Mouse (Mus musculus): Measurements from ENCODE around the gene Cacna1c. TPM values are rescaled to one million over a fixed set of nuclear protein-coding genes. Genes with fewer than 3 reads are reported as not detected.

Cacna1c gene
- total RNA-seq, 2 experiments from 2014 or later = 66.2 to 66.7 TPM

- intact Hi-C loops (cut with DNase I) = no loop called here
- no peak for DNase-seq (ENCODE audit: extremely low spot score in 1 of 2, low spot score in 2 of 2)
Measured at GRCm38 (mm10) chr6:118999329-118999875, 196.8 kb downstream of the Cacna1c start.

- intact Hi-C loops (cut with DNase I) = no loop called here
Measured at GRCm38 (mm10) chr6:118997397-118997796, 198.8 kb downstream of the Cacna1c start.

GRCm38 (mm10) chr6:118994272-118995061 is 201.8 kb downstream of the Cacna1c start:
- intact Hi-C loops (cut with DNase I) = no loop called here
- no peak for DNase-seq (ENCODE audit: extremely low spot score in 1 of 2, low spot score in 2 of 2)

More at GRCm38 (mm10) chr6:118997397-118997796, 198.8 kb downstream of the Cacna1c start:
- no peak for DNase-seq (ENCODE audit: extremely low spot score in 1 of 2, low spot score in 2 of 2)

- intact Hi-C loops (cut with DNase I) = no loop called here
- peak in 1 of 2 experiments; percentile 51 for DNase-seq (ENCODE audit: extremely low spot score in 1 of 2, low spot score in 2 of 2)
Measured at GRCm38 (mm10) chr6:118992391-118992790, 203.8 kb downstream of the Cacna1c start.

- intact Hi-C loops (cut with DNase I) = no loop called here
Measured at GRCm38 (mm10) chr6:118989999-118990776, 206.0 kb downstream of the Cacna1c start.

GRCm38 (mm10) chr6:118984181-118984901 is 211.9 kb downstream of the Cacna1c start:
- DNase-seq (ENCODE audit: extremely low spot score in 1 of 2, low spot score in 2 of 2) = peak in 1 of 2 experiments; percentile 42

More at GRCm38 (mm10) chr6:118989999-118990776, 206.0 kb downstream of the Cacna1c start:
- no peak for DNase-seq (ENCODE audit: extremely low spot score in 1 of 2, low spot score in 2 of 2)

GRCm38 (mm10) chr6:118983471-118984040 is 212.7 kb downstream of the Cacna1c start:
- DNase-seq (ENCODE audit: extremely low spot score in 1 of 2, low spot score in 2 of 2) = no peak
- intact Hi-C loops (cut with DNase I) = no loop called here

More at GRCm38 (mm10) chr6:118984181-118984901, 211.9 kb downstream of the Cacna1c start:
- intact Hi-C loops (cut with DNase I) = no loop called here

GRCm38 (mm10) chr6:118980265-118980664 is 216.0 kb downstream of the Cacna1c start:
- intact Hi-C loops (cut with DNase I) = no loop called here
- no peak for DNase-seq (ENCODE audit: extremely low spot score in 1 of 2, low spot score in 2 of 2)

- peak in 1 of 2 experiments; percentile 60 for DNase-seq (ENCODE audit: extremely low spot score in 1 of 2, low spot score in 2 of 2)
- intact Hi-C loops (cut with DNase I) = loop anchor here (5.0 kb wide), 1 partner anchor 130 kb away; no protein-coding TSS in a partner anchor
Measured at GRCm38 (mm10) chr6:118977443-118978271, 218.6 kb downstream of the Cacna1c start.

GRCm38 (mm10) chr6:118976617-118977016 is 219.6 kb downstream of the Cacna1c start:
- intact Hi-C loops (cut with DNase I) = loop anchor here (5.0 kb wide), 1 partner anchor 131 kb away; no protein-coding TSS in a partner anchor
- DNase-seq (ENCODE audit: extremely low spot score in 1 of 2, low spot score in 2 of 2) = no peak

GRCm38 (mm10) chr6:118971844-118972531 is 224.2 kb downstream of the Cacna1c start:
- intact Hi-C loops (cut with DNase I) = no loop called here

GRCm38 (mm10) chr6:118968776-118969175 is 227.4 kb downstream of the Cacna1c start:
- no peak for DNase-seq (ENCODE audit: extremely low spot score in 1 of 2, low spot score in 2 of 2)
- intact Hi-C loops (cut with DNase I) = no loop called here

More at GRCm38 (mm10) chr6:118971844-118972531, 224.2 kb downstream of the Cacna1c start:
- no peak for DNase-seq (ENCODE audit: extremely low spot score in 1 of 2, low spot score in 2 of 2)

GRCm38 (mm10) chr6:118966904-118967303 is 229.3 kb downstream of the Cacna1c start:
- intact Hi-C loops (cut with DNase I) = no loop called here

GRCm38 (mm10) chr6:118965577-118965976 is 230.6 kb downstream of the Cacna1c start:
- no peak for DNase-seq (ENCODE audit: extremely low spot score in 1 of 2, low spot score in 2 of 2)
- intact Hi-C loops (cut with DNase I) = no loop called here

More at GRCm38 (mm10) chr6:118966904-118967303, 229.3 kb downstream of the Cacna1c start:
- peak in 1 of 2 experiments; percentile 39 for DNase-seq (ENCODE audit: extremely low spot score in 1 of 2, low spot score in 2 of 2)

- intact Hi-C loops (cut with DNase I) = no loop called here
- no peak for DNase-seq (ENCODE audit: extremely low spot score in 1 of 2, low spot score in 2 of 2)
Measured at GRCm38 (mm10) chr6:118963806-118964205, 232.4 kb downstream of the Cacna1c start.

- intact Hi-C loops (cut with DNase I) = no loop called here
- no peak for DNase-seq (ENCODE audit: extremely low spot score in 1 of 2, low spot score in 2 of 2)
Measured at GRCm38 (mm10) chr6:118963283-118963682, 232.9 kb downstream of the Cacna1c start.

GRCm38 (mm10) chr6:118958529-118958928 is 237.7 kb downstream of the Cacna1c start:
- intact Hi-C loops (cut with DNase I) = no loop called here
- DNase-seq (ENCODE audit: extremely low spot score in 1 of 2, low spot score in 2 of 2) = no peak

Measured in left cerebral cortex, postnatal 10 days (tissue).